Mouse (Mus musculus) fibroblast of lung, adult 2 months (primary cell): ENCODE measurements around the gene Olfr340.
"Not testable (repeated sequence)": the region's sequence is repeated elsewhere in the genome, so short reads cannot be mapped to it uniquely, and the experiment has no call there.

ENCODE experiments used
- DNase-seq: peaks from one replicate; pipeline ENCODE4 v3.0.0-alpha.2; 2011; ENCODE audit warnings: low read depth

The Olfr340 gene

DNA sequence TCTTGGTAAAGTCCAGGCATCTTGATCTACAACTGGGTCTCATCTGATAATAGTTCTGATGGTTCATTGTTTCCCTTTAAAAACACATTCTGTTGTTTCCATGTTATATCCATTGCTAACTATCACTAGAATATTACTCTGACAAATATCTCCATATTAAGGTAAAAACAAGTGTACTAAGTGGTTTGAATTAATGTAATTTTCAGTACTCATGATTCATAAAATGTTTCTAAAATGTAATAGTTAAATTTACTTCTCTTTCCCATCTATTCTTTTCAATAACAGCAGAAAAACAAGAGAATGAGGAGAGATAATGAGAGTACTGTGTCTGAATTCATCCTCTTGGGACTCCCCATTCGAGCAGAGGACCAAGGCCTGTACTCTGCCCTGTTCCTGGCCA is at the start of gene Olfr340:
Gene Olfr340 (plus strand): TSS at position 301 of the 400 bp plus-strand sequence.
- no peak for DNase-seq

GRCm38 (mm10) chr2:36415174-36415573 is 37.2 kb upstream of the Olfr340 start:
- DNase-seq = not testable (repeated sequence)

DNA sequence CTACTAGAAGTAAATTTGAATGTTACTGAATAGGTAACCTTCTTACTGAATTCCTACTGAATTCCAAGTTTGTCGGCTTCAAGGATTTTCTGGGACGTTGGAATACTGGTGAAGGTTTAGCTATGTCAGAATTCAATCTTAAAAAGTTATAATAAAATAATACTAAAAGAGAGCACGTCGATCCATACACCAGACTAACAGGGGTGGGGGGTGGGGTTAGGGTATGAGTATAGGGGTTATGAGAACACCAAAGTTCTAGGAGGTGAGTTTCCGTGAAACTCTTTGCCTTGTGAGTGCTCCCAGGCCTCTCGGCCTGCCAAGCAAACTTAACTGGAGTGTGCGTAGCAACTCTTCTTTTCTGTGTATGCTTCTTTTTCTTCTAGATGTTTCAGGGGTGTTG is 36.8 kb upstream of the Olfr340 start:
- DNase-seq = not testable (repeated sequence)

DNA sequence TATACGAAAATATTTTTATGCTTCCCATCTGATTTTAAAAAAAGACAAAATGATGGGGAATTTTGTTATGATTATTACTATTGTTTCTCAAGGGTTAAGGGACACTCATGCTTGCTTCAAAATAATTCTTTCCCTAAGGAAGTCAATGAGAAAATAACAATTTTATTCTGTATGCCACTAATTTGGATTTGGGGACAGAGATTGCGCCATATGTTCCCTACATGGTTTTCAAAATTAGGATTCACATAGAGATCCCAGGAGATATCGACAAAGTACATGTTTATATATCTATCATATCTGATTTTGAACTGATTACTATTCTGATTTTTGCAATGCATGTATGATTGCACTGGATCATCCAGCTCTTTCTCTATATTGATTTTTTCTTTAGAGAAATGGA is 33.7 kb upstream of the Olfr340 start, which contains the start of gene Olfr339:
Gene Olfr339 (plus strand): TSS at position 301 of the 400 bp plus-strand sequence.
- no peak for DNase-seq

GRCm38 (mm10) chr2:36473634-36474033 is 21.2 kb downstream of the Olfr340 start:
- DNase-seq = no peak

DNA sequence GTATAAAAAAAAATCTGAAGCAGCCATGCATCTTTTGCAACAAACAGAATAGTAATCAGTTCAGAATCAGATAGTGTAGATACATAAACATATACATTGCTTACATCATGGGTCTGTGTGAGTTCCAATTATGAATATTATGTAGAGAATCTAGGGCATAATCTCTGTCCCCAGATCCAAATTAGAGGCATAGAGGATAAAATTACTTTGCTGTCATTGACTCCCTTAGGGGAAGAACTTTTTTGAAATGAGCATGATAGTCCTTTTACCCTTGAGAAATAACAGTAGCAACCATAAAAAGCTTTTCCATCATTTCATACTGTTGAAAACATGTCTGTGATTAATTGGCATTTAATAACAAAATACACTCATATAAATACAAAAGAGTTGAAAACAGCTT is 30.0 kb downstream of the Olfr340 start, which contains the start of gene Olfr341:
Gene Olfr341 (minus strand): TSS at position 101 of the 400 bp plus-strand sequence.
- DNase-seq = no peak
